Mouse (Mus musculus) adrenal gland, adult (tissue): ENCODE measurements at regions not wholly inside any gene's neighbourhood (a gene's known extent, or its start where the extent isn't known, plus 50 kb on each side); places are given as distances from the start of the nearest gene placed in this dataset.

ENCODE experiments used
- DNase-seq, 2 experiments: peaks; one replicate each; pipeline ENCODE4 v3.0.0; 2022 to 2023; ENCODE audit warnings: low spot score in 1 of 2; ENCODE audit not compliant: inconsistent age in 2 of 2

DNA sequence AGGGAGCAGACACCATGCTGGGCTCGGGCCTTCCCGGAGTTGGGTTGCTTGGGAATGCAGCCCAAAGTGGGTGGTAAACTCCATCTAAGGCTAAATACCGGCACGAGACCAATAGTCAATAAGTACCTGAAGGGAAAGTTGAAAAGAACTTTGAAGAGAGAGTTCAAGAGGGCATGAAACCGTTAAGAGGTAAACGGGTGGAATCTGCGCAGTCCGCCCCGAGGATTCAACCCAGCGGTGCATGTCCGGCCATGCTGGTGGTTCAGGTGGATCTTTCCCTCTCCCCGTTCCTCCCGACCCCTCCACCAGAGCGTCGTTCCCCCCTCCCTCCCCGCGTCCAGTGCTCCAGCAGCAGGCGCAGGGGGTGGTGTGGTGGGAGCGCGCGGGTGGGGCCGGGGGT is 179.1 kb upstream of the Arhgef26 start:
- DNase-seq = peak; percentile 18 to 62

DNA sequence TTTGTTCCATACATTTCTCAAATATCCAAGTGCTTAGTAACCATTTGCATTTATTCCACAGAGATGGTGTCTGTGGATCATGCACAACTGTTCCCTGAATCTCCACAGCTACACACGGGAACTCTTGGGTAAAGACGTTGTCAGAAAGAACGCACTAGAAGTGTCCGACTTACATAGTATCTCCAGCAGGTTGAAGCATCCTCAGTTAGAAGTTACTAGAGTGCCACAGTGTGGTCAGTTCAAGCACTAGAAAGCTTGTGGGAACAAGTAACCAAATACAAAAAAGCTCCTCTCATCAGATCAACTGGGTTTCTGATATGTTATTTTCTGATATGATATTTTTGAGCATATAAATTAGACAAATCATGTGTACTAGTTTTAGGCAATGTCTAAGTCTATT is 167.5 kb upstream of the Arhgef26 start:
- DNase-seq = no peak

DNA sequence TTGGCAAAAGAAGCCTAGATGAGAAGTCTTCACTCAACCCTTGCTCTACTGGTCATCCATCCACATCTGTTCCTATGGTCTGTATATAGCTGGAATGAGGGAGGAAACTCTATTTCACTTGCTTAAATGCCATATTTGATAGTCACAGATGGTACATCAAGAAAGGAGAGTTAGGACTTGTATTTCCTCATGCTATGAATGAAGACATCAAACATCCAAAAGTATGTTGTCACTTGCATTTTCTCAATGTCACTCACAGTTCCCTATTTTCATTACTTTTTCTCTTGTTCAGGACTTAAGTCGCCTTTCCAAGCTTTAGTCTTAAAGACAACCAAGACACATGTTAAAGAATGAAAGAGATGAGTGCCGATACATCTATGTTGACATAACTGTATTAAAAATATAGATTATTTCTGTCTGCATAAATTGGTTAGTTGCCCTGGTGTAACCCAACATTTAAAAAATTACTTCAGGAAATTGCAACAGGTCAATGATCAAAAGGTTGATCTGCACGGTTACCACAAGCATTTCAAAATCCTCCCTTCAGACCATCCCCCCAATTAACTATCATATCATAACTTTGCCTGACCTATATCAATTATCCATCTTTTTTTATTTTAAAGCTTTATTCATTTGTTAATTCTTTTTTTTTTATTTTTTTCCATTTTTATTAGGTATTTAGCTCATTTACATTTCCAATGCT is 150.2 kb upstream of the Arhgef26 start:
- no peak for DNase-seq

DNA sequence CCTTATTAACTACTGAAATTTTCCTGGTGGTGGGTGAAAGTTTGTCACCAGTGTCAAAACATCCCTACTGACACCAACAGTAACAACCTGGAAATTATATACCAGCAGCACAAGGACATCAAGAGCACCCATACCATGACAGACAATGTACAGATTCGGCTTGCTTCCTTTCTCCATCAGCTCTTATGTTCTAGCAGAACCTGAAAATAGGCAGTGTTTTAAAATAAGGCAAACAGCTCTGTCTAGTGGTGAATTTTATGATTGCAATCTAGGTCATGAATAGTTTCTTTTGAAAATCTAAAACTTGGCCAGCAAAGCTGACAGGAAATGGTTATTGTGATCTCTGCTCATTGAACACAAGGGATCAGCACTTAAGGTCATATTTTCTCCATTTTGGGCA is 145.7 kb upstream of the Arhgef26 start:
- peak in 1 of 2 experiments; percentile 43 for DNase-seq

DNA sequence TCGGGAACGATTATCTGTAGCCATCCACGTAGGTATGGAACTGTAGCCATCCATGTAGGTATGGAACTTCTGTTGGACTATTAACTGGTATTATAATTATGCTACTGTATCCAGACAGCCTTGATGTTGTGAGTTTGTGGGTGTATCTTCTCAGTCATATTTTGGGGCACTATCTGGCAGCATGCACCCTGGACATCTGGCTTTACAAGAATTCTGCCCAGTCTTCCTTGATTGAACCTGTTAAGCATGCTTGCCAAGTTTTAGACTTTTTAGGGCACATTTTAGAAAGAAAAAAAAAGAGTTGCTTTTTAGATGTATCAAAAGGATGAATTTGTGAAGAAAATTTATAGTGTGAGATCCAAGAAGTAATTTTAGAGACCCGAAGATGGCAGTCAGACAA is 143.7 kb upstream of the Arhgef26 start:
- no peak for DNase-seq

DNA sequence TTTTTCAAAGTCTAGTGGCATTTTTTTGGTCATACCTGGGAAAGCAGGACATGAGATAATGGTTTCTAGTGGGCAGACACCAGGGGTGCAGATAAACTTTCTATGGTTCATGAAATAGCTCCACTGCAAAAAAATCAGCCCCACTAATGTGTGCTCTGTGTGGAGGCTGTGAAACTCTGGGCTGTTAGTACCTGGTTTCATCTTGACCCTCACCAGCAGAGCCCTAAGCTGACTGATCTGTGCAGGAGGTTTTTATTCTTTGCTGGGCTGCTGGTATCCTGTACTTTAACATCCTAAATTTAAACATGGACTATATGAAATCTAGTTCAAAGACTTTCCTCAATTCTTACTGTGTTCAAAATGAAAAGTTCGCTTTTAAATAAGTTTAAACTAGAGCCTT is 141.5 kb upstream of the Arhgef26 start:
- DNase-seq = no peak

DNA sequence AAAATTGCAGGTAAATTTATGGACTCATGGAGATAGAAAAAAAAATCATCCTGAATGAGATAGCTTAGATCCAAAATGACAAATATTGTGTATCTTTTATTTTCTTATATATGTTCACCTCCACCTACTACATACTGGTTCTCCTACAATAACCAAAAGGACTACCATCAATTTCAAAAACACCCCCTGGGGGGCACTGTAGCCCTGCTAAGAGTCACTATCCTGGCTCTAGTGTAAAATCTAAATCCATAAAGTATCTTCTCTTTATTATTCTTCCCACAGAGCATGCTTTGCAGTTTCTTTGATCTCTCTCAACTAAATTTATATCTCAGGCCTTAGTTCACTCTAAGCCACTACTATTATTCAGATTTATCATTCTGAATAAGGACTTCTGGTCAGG is 122.3 kb upstream of the Arhgef26 start:
- DNase-seq = peak; percentile 8 to 71

DNA sequence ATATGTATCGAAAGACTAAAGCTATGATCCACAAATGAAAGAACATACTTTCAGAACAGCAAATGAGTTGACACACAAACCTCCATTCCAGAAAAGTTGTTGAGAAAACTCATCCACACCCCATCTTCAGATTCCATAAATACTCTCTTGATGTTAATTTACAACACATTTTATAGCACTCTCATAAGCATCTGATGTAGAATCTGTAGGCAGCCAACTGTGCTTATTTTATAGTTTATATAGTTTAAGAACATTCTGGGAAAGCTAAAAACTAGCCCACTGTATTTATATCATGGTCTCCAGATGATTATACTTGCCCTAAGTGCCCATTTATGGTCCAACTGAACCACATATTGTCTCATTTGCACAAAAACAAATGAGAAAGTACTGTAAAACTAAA is 120.8 kb upstream of the Arhgef26 start:
- DNase-seq = no peak

- no peak for DNase-seq
Measured at GRCm38 (mm10) chr3:62227697-62228096, 110.4 kb upstream of the Arhgef26 start.

- no peak for DNase-seq
Measured at GRCm38 (mm10) chr3:62228156-62228555, 110.0 kb upstream of the Arhgef26 start.

DNA sequence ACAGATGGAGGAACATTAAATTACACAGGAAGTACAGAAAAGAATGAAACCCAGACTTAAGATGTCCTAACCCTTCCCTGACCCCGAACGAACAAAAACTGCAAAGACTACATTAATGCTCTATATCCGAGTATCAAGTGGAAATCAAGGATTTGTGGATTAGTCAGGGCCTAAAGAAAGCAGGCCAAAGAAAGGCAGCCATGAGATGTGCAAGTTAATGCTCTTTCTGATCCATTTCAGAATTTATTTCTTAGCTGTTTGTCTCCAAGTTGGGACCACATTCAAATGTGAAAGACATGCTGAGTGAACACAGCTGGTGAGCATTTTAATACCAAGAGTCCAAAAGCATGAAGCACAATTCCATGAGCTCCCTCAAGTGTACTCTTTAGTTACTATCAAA is 97.1 kb upstream of the Arhgef26 start:
- DNase-seq = no peak

- DNase-seq = no peak
Measured at GRCm38 (mm10) chr3:62271703-62272102, 66.4 kb upstream of the Arhgef26 start.

- DNase-seq = no peak
Measured at GRCm38 (mm10) chr3:62278279-62278678, 59.9 kb upstream of the Arhgef26 start.

DNA sequence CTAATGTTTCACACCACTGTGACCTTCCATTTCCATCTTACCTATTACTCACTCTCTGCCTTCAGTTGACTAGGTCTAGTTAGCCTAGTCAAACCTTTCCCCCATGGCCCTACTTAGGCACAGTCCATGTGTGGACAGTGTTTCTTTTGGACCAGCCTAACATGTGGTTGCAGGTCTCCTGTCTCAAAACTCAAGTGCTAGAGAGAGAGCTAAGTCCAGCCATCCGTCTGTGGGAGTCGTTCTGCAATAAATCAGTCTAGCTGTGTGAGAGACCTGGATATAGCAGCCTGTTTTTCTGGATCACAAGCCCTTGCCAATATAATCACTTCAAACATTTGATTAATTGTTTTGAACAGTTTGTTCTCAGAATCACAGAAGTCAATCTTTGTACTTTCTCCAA is 57.2 kb upstream of the Arhgef26 start:
- peak in 1 of 2 experiments; percentile 16 for DNase-seq
